23 mouse cellular contexts compared by ENCODE assay signal in the genomic region with DNA sequence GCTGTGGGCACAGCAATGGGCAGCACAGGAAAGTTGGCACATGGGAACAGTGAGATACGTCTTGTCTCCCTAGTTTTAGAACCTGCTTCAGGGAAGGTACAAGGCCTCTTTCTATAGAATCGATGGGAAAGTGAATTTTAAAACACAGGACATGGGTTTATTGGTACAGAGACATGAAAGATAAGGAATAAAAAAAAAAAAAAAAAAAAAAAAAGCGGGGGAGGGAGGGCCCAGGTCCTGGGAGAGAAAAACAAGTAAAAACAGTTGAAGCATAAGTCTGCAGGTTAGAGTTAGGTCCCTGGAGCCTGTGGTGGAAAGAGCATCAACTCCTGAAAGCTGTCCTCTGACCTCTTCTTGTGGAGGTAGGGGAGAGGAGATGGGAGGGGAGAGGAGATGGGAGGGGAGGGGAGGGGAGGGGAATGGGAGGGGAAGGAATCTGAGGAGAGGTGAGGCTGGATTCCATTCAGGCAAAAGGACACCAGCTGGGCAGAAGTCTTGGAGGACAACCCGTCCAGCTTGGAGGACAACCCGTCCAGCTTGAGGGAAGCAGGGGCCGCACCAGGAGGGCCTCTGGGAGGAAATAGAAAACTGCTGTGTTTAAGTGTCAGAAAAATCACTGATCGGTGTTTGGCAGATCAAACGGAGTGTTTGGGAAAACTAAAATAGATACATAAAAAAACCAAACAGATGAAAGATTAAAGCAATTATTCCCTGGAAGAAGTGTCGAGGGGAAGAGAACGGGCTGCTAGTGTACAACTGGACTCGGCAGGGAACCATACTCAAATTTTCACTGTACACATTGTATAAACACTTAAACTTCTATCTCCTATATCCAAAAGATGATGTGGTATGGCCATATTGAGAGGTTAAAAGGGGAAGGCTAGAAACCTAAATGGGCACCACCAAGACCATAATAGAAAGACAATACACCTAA. TPM values are rescaled to one million over a fixed set of nuclear protein-coding genes. Genes with fewer than 3 reads are reported as not detected.
DNase-seq lines count a peak whose midpoint lies in the region; ATAC-seq and TF ChIP-seq lines count a peak whose summit lies in the region.
"Had no signal": no experiment of that assay in that cellular context is flagged by ENCODE, and none has a peak within 500 bp of the region (broad histone marks: within the 10 kb centered on the region; RNA-seq: fewer than 3 reads in every experiment).

No protein-coding gene starts in this region.

- no peaks in the 10 kb centered on the region for H3K9me3 ChIP-seq in lung, embryonic 15.5 days
- H3K9me3 ChIP-seq in CH12.LX (replicated peaks; ENCODE audit: low read length), result no peaks in the 10 kb centered on the region
- H3K9me3 ChIP-seq: embryonic facial prominence, embryonic 13.5 days; forebrain, embryonic 13.5 days; hindbrain, embryonic 12.5 days; hindbrain, embryonic 15.5 days had no signal

- TF ChIP-seq RAD21 in CH12.LX (IDR thresholded peaks at IDR 0.05; ENCODE audit: low read depth, low read length), result no peak

- peak; percentile 69 for ATAC-seq in lung, embryonic 15.5 days (ENCODE audit: borderline replicate concordance, extremely low read depth, low FRiP score, low TSS enrichment)
- peak; percentile 16; the same call in 1 of the 2 replicates for ATAC-seq in megakaryocyte-erythroid progenitor cell, adult 5-6 weeks (replicated peaks; ENCODE audit: low FRiP score, low TSS enrichment, poor library complexity, severe bottlenecking)
- no peak for ATAC-seq in monocyte, adult 5-6 weeks (replicated peaks; ENCODE audit: insufficient number of reproducible peaks, low FRiP score, low TSS enrichment, poor library complexity, severe bottlenecking)
- ATAC-seq: forebrain, embryonic 13.5 days; forebrain, embryonic 16.5 days had no signal

- TF ChIP-seq CTCF in CH12.LX (conservative IDR thresholded peaks at IDR 0.05 in 1 of 2, IDR thresholded peaks at IDR 0.05 in 1 of 2; ENCODE audit: low read depth in 2 of 2, low read length in 2 of 2), result no peak
- TF ChIP-seq CTCF in bone marrow, adult 2 months (IDR thresholded peaks at IDR 0.05; ENCODE audit: control insufficient read depth, insufficient read depth, low read length), result no peak

- no peak for TF ChIP-seq POLR2A in CH12.LX (IDR thresholded peaks at IDR 0.05; ENCODE audit: low read depth, low read length)
- no peak for TF ChIP-seq POLR2A in bone marrow, adult 2 months (IDR thresholded peaks at IDR 0.05; ENCODE audit: borderline replicate concordance, control insufficient read depth, low read depth, low read length)

- no peak overlapping the region for H3K9ac ChIP-seq in lung, embryonic 15.5 days
- no peak overlapping the region for H3K9ac ChIP-seq in CH12.LX (ENCODE audit: insufficient read depth, low read depth)
- H3K9ac ChIP-seq: embryonic facial prominence, embryonic 13.5 days; forebrain, embryonic 13.5 days; hindbrain, embryonic 12.5 days; hindbrain, embryonic 15.5 days had no signal

- no peak for TF ChIP-seq EP300 in CH12.LX (IDR thresholded peaks at IDR 0.05; ENCODE audit: low read length)

- dilution Hi-C loops in CH12.LX (cut with MboI; ENCODE audit: extremely low pct_ligation_motif_present, extremely low pct_unique_long_range_greater_than_20kb, low sequenced_read_pairs), result no loop called here

- H3K4me1 ChIP-seq in lung, embryonic 15.5 days, result peaks cover 28% of the 10 kb centered on the region
- peaks cover 7 to 12% of the 10 kb centered on the region in 2 experiments for H3K4me1 ChIP-seq in CH12.LX (ENCODE audit: control insufficient read depth in 1 of 2, insufficient read depth in 2 of 2)
- peaks cover 6% of the 10 kb centered on the region for H3K4me1 ChIP-seq in bone marrow, adult 2 months (ENCODE audit: control insufficient read depth, insufficient read depth, low read length)
- H3K4me1 ChIP-seq: hindbrain, embryonic 12.5 days; hindbrain, embryonic 15.5 days had no signal

- H3K27ac ChIP-seq in lung, embryonic 15.5 days, result peak overlapping the region; percentile 42; the same call in 1 of the 2 replicates
- no peak overlapping the region for H3K27ac ChIP-seq in CH12.LX (ENCODE audit: insufficient read depth, low read depth)
- H3K27ac ChIP-seq in bone marrow, adult 2 months (ENCODE audit: control insufficient read depth, insufficient read depth, low read depth, low read length, poor library complexity), result peak overlapping the region; percentile 47; the same call in 1 of the 2 replicates
- H3K27ac ChIP-seq: embryonic facial prominence, embryonic 13.5 days; forebrain, embryonic 13.5 days; gastrocnemius, adult 2 months; hindbrain, embryonic 12.5 days; hindbrain, embryonic 15.5 days had no signal

- WGBS in lung, embryonic 15.5 days, result 47% methylated on average over 11 of the region's 11 CpGs
- 61% methylated on average over 11 of the region's 11 CpGs for WGBS in bone marrow, adult 2 months

- no peaks in the 10 kb centered on the region for H3K79me2 ChIP-seq in CH12.LX (replicated peaks; ENCODE audit: control insufficient read depth, extremely low read depth, insufficient read depth, poor library complexity, severe bottlenecking)

- in situ Hi-C loops in CH12.LX (cut with MboI; ENCODE audit: low pct_ligation_motif_present, low pct_unique_long_range_greater_than_20kb, low sequenced_read_pairs), result no loop called here

- H3K36me3 ChIP-seq in lung, embryonic 15.5 days, result no peaks in the 10 kb centered on the region
- H3K36me3 ChIP-seq in CH12.LX (replicated peaks in 1 of 2; ENCODE audit: control insufficient read depth in 1 of 2, insufficient read depth in 1 of 2, low read length in 1 of 2), result no peaks in the 10 kb centered on the region
- H3K36me3 ChIP-seq: embryonic facial prominence, embryonic 13.5 days; hindbrain, embryonic 12.5 days; hindbrain, embryonic 15.5 days had no signal

- no peaks in the 10 kb centered on the region for H3K27me3 ChIP-seq in lung, embryonic 15.5 days
- no peaks in the 10 kb centered on the region for H3K27me3 ChIP-seq in CH12.LX (replicated peaks)
- H3K27me3 ChIP-seq: embryonic facial prominence, embryonic 13.5 days; forebrain, embryonic 13.5 days; hindbrain, embryonic 12.5 days; hindbrain, embryonic 15.5 days had no signal

- DNase-seq in lung, adult 18-20 months, result no peak
- no peak for DNase-seq in CH12.LX (ENCODE audit: extremely low read depth)
- no peak for DNase-seq in urinary bladder, postnatal 4 days (ENCODE audit: low spot score in 2 of 2)
- DNase-seq: adrenal gland, adult 8-10 months; adrenal gland, postnatal 36 days; cerebellum, adult 11 months; cerebellum, adult 2 months; cerebellum, adult 9-11 months; cerebellum, postnatal 25 days; gastrocnemius, adult 2 months; gastrocnemius, postnatal 14 days; heart, adult 11 months had no signal

- H3K4me3 ChIP-seq in lung, embryonic 15.5 days, result no peak overlapping the region
- no peak overlapping the region for H3K4me3 ChIP-seq in CH12.LX (replicated peaks in 1 of 3; ENCODE audit: low read depth in 2 of 3, low read length in 2 of 3, poor library complexity in 1 of 3)
- H3K4me3 ChIP-seq in bone marrow, adult 2 months (replicated peaks; ENCODE audit: control insufficient read depth, low read depth, low read length), result no peak overlapping the region
- H3K4me3 ChIP-seq: embryonic facial prominence, embryonic 13.5 days; erythroblast, embryonic 14.5 days; forebrain, embryonic 13.5 days; gastrocnemius, adult 2 months; hindbrain, embryonic 12.5 days; hindbrain, embryonic 15.5 days had no signal

- H3K4me2 ChIP-seq in lung, embryonic 15.5 days, result no peak overlapping the region
- no peak overlapping the region for H3K4me2 ChIP-seq in CH12.LX (ENCODE audit: insufficient read depth, low read depth, poor library complexity, severe bottlenecking)
- H3K4me2 ChIP-seq: embryonic facial prominence, embryonic 13.5 days; forebrain, embryonic 13.5 days; heart, embryonic 11.5 days; hindbrain, embryonic 12.5 days; hindbrain, embryonic 15.5 days had no signal

TF ChIP-seq in CH12.LX, 34 proteins besides CTCF, POLR2A, EP300 and RAD21:
- TF ChIP-seq ZNF384 (IDR thresholded peaks at IDR 0.05; ENCODE audit: low read depth, low read length) (0 out of 2 replicates have a peak, but pooled peaks have one; percentile 25), IRF4 (IDR thresholded peaks at IDR 0.05; ENCODE audit: low read depth, low read length) (no peak), USF1 (IDR thresholded peaks at IDR 0.05; ENCODE audit: low read depth, low read length) (no peak)

RNA-seq across cellular contexts. Expression of a gene that starts 17.9 kb away (rescaled TPM):
- polyA plus RNA-seq in lung, embryonic 15.5 days (2015; fragmentation: Nextera tagmentation; extraction: Ambion mirVana), result 97.5 and 101 TPM in 2 replicates
- 29.2 and 29.7 TPM in 2 replicates for total RNA-seq in CH12.LX (2012; rRNA removed)
- 83.6 and 95.2 TPM in 2 replicates for total RNA-seq in CH12.LX (2014; rRNA removed)
- 39.6 and 42.1 TPM in 2 replicates for polyA plus RNA-seq in CH12.LX (2012; ENCODE audit: insufficient read length, low read depth)
- 13.1 and 19.3 TPM in 2 replicates for polyA plus RNA-seq in bone marrow, adult 2 months (2011; ENCODE audit: insufficient read depth, insufficient read length, low replicate concordance, missing spikeins)
- 26.5 and 32.2 TPM in 2 replicates for total RNA-seq in megakaryocyte-erythroid progenitor cell, adult 5-6 weeks (2014; fragmentation: Nextera tagmentation)
- total RNA-seq in megakaryocyte-erythroid progenitor cell, adult 5-6 weeks (2017), result 44.1 and 66.2 TPM in 2 replicates
- 145 to 184 TPM (median 151 TPM) in 3 replicates for total RNA-seq in monocyte, adult 5-6 weeks (2017)

RNA-seq across cellular contexts. Expression of a gene that starts 51.6 kb away (rescaled TPM):
- polyA plus RNA-seq in lung, embryonic 15.5 days (2015; fragmentation: Nextera tagmentation; extraction: Ambion mirVana), result 634 and 682 TPM in 2 replicates
- total RNA-seq in CH12.LX (2012; rRNA removed), result 393 and 420 TPM in 2 replicates
- total RNA-seq in CH12.LX (2014; rRNA removed), result 597 and 606 TPM in 2 replicates
- polyA plus RNA-seq in CH12.LX (2012; ENCODE audit: insufficient read length, low read depth), result 258 and 307 TPM in 2 replicates
- polyA plus RNA-seq in bone marrow, adult 2 months (2011; ENCODE audit: insufficient read depth, insufficient read length, low replicate concordance, missing spikeins), result 214 and 333 TPM in 2 replicates
- 589 and 667 TPM in 2 replicates for total RNA-seq in megakaryocyte-erythroid progenitor cell, adult 5-6 weeks (2014; fragmentation: Nextera tagmentation)
- total RNA-seq in megakaryocyte-erythroid progenitor cell, adult 5-6 weeks (2017), result 116 and 156 TPM in 2 replicates
- 70.5 to 164 TPM (median 136 TPM) in 3 replicates for total RNA-seq in monocyte, adult 5-6 weeks (2017)
